Mouse (Mus musculus) embryonic facial prominence, embryonic 11.5 days (tissue): ENCODE data around the gene Mnt. TPM values are rescaled to one million over a fixed set of nuclear protein-coding genes. Genes with fewer than 3 reads are reported as not detected.

Experiments
- ATAC-seq: fragments of 200-750 bp; cut with Nextera tagmentation; replicated peaks from 2 replicates; pipeline ENCODE4 v1.8.0; 2017; ENCODE audit warnings: low read depth; ENCODE audit not compliant: insufficient number of reproducible peaks, low FRiP score, low TSS enrichment
- DNase-seq: peaks from one replicate; pipeline ENCODE4 v3.0.0-alpha.2; 2015; ENCODE audit warnings: low spot score
- H3K27ac ChIP-seq: fragments of 300-500 bp; sonication (generic); replicated peaks from 2 replicates; pipeline ENCODE4 v1.5.1; 2014; ENCODE audit warnings: mild to moderate bottlenecking, low read depth, low read length, control low read depth
- H3K27me3 ChIP-seq: fragments of 300-500 bp; sonication (generic); 2 replicates; pipeline ENCODE4 v1.6.1; 2014; ENCODE audit warnings: mild to moderate bottlenecking, low read length, moderate library complexity, mixed read lengths; ENCODE audit not compliant: control insufficient read depth, insufficient read depth
- H3K36me3 ChIP-seq: fragments of 300-500 bp; sonication (generic); replicated peaks from 2 replicates; pipeline ENCODE4 v1.6.1; 2014; ENCODE audit warnings: low read depth, mild to moderate bottlenecking, low read length, moderate library complexity, mixed read lengths; ENCODE audit not compliant: control insufficient read depth, insufficient read depth
- H3K4me1 ChIP-seq: fragments of 300-500 bp; sonication (generic); 2 replicates; pipeline ENCODE4 v1.6.1; 2014; ENCODE audit warnings: low read length, mixed read lengths; ENCODE audit not compliant: control insufficient read depth, insufficient read depth
- H3K4me2 ChIP-seq: fragments of 300-500 bp; sonication (generic); 2 replicates; pipeline ENCODE4 v1.6.1; 2014; ENCODE audit warnings: low read depth, mild to moderate bottlenecking, control low read depth, low read length, moderate library complexity
- H3K4me3 ChIP-seq: fragments of 300-500 bp; sonication (generic); 2 replicates; pipeline ENCODE4 v1.5.1; 2014; ENCODE audit warnings: low read depth, low read length, control low read depth
- H3K9ac ChIP-seq: fragments of 300-500 bp; sonication (generic); replicated peaks from 2 replicates; pipeline ENCODE4 v1.6.1; 2014; ENCODE audit warnings: mild to moderate bottlenecking, control low read depth, low read length
- H3K9me3 ChIP-seq: fragments of 300-500 bp; sonication (generic); replicated peaks from 2 replicates; pipeline ENCODE4 v1.6.1; 2016; ENCODE audit warnings: mild to moderate bottlenecking, low read length, inconsistent platforms, mixed read lengths; ENCODE audit not compliant: control insufficient read depth
- WGBS: fragments of 180-500 bp; shearing (Covaris S2); extraction: QIAGEN DNeasy Blood & Tissue Kit; methylation state at CpG from one replicate; pipeline ENCODE4 v1.1.7; 2014; 5-methylcytosine and 5-hydroxymethylcytosine counted together
- polyA plus RNA-seq: library from polyadenylated mRNA; unstranded; fragments of >200 nt; fragmentation: Nextera tagmentation; extraction: Ambion mirVana; gene quantifications from 2 replicates; pipeline ENCODE4 v1.2.1, GENCODE M21; 2014

Gene Mnt
- polyA plus RNA-seq, 1 experiment from 2014 or later = 3.0 TPM

DNA sequence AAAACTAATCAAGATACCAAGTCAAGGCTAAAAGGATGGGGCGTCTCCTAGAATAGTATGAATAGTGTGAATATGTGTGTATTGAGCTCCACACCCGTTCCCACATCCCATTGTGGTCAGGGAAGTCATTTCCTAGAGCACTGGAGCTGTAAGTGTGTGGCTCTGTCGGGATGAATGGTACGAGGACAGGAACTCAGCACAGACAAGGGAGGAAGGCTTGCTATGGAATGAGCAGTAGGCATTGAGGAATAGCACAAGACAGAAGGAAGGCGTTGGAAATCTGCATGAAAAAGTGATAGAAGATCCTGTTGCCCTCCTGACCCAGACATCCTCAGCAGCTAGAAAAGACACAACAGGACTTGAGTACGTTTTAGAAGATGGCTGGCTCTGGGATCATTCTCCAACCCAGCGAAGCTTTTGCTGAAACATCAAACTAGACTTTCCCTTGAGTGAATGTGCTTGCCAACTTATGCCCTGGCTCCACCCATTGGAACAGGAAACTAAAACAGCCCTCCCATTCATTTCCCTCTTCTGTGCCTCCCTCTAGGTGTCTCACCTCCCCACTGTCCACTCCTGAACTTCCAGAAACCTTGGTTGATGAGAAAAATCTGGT is 2.8 kb upstream of the Mnt start:
- no peak overlapping the region for H3K27ac ChIP-seq
- no peak overlapping the region for H3K4me3 ChIP-seq
- no peak overlapping the region for H3K4me2 ChIP-seq
- DNase-seq (no peak), ATAC-seq (no peak)
- no peaks in the 10 kb centered on the region for H3K9me3 ChIP-seq
- WGBS = 70% methylated on average over 7 of the region's 7 CpGs
- no peaks in the 10 kb centered on the region; the same call in 1 of the 2 replicates for H3K4me1 ChIP-seq
- H3K27me3 ChIP-seq = no peaks in the 10 kb centered on the region
- H3K36me3 ChIP-seq = no peaks in the 10 kb centered on the region
- no peak overlapping the region for H3K9ac ChIP-seq

GRCm38 (mm10) chr11:74828404-74828931 is 2.3 kb upstream of the Mnt start:
- Histone ChIP-seq H3K4me1 (no peaks in the 10 kb centered on the region; the same call in 1 of the 2 replicates), H3K27ac (no peak overlapping the region), H3K4me2 (no peak overlapping the region), H3K36me3 (no peaks in the 10 kb centered on the region), H3K9me3 (no peaks in the 10 kb centered on the region), H3K9ac (no peak overlapping the region), H3K27me3 (no peaks in the 10 kb centered on the region), H3K4me3 (no peak overlapping the region)
- no peak for ATAC-seq
- WGBS = 26% methylated on average over 2 of the region's 2 CpGs
- DNase-seq = no peak

- H3K4me1 ChIP-seq = no peaks in the 10 kb centered on the region; the same call in 1 of the 2 replicates
- peak overlapping the region; percentile 81 for H3K4me2 ChIP-seq
- H3K27ac ChIP-seq = no peak overlapping the region
- 13% methylated on average over 11 of the region's 11 CpGs for WGBS
- H3K9me3 ChIP-seq = no peaks in the 10 kb centered on the region
- H3K27me3 ChIP-seq = no peaks in the 10 kb centered on the region
- peak overlapping the region; percentile 90; the same call in 1 of the 2 replicates for H3K4me3 ChIP-seq
- ATAC-seq = no peak
- DNase-seq = no peak
- H3K9ac ChIP-seq = no peak overlapping the region
- H3K36me3 ChIP-seq = no peaks in the 10 kb centered on the region
These were observed 1.7 kb upstream of the Mnt start for GRCm38 (mm10) chr11:74828965-74829550.

DNA sequence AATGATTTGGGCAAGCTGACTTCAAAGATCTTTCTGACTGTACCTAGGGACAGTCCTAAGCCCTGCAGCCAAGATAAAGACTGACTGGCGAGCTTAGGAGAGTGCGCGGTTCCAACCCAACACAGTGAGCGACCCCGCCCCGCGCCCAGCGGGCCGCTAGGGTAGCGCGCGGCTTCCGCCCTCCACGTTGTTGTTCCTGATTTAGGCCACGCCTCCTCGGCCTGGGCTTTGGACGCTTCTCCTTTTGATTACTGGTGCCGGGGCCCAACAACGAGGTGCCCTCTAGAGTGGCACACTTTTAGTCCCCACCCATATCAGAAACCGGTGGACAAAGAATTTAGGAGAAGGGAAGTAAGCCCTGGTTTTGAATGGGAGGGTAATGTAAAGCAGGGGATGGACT is 908 bp upstream of the Mnt start:
- peak; percentile 88 for DNase-seq
- H3K4me3 ChIP-seq = peak overlapping the region; percentile 90
- under 1% methylated on average over 20 of the region's 20 CpGs for WGBS
- peak overlapping the region; percentile 35; the same call in 1 of the 2 replicates for H3K9ac ChIP-seq
- no peaks in the 10 kb centered on the region for H3K36me3 ChIP-seq
- H3K27me3 ChIP-seq = no peaks in the 10 kb centered on the region
- ATAC-seq = peak; percentile 34
- H3K4me2 ChIP-seq = peak overlapping the region; percentile 81
- no peaks in the 10 kb centered on the region for H3K9me3 ChIP-seq
- H3K27ac ChIP-seq = 0 out of 2 replicates have a peak overlapping the region, but pooled peaks have one; percentile 63
- no peaks in the 10 kb centered on the region; the same call in 1 of the 2 replicates for H3K4me1 ChIP-seq

GRCm38 (mm10) chr11:74831191-74831605 is 478 bp downstream of the Mnt start:
- Histone ChIP-seq H3K4me2 (peak overlapping the region; percentile 66), H3K9ac (peak overlapping the region; percentile 82), H3K4me3 (peak overlapping the region; percentile 90), H3K4me1 (no peaks in the 10 kb centered on the region; the same call in 1 of the 2 replicates), H3K9me3 (no peaks in the 10 kb centered on the region), H3K27ac (peak overlapping the region; percentile 57), H3K27me3 (no peaks in the 10 kb centered on the region), H3K36me3 (no peaks in the 10 kb centered on the region)
- WGBS = under 1% methylated on average over 35 of the region's 35 CpGs
- ATAC-seq (no peak), DNase-seq (peak; percentile 65)

DNA sequence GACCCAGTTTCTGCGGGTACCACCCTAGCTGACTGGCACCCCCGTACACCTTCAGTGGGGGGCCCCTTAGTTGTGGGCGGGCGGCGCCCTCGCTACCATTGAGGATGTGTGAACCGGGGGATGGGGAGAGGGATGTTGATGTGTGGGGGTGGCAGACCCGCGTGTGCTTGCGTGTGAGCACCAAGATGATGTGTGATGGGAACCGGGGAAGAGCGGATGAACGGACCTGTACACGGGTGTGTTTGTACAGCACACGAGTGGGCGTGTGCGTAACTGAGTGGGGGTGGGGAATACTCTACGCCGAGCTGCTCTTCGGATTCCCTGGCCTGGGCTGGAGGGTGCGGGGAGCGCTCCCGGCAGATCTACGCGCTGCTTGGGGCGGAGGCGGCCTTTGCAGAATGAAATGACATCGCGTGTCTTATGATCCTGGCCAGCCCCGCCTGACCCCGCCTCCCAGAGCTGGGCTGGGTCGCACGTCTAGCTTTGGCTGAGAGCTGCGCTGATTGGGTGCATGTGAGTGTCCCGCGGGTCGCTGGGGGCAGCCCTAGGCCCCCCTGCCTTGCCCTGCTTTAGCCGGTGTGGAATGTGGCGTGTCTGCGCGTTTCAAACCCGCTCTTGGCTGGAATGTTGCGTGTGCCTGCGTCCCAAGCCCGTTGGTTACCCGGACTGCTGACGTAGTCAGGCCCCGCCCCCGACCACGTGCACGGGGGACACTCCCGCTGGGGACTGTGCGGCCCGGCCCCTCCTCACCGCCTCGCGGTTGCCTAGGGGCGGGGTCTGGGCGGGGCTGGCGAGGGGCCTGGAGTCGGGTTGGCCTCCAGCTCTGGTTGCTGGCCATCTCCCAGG is 1.1 kb downstream of the Mnt start:
- H3K4me3 ChIP-seq = peak overlapping the region; percentile 90
- peak; percentile 99 for DNase-seq
- peak overlapping the region; percentile 82 for H3K9ac ChIP-seq
- H3K4me2 ChIP-seq = peak overlapping the region; percentile 66
- no peaks in the 10 kb centered on the region; the same call in 1 of the 2 replicates for H3K36me3 ChIP-seq
- no peaks in the 10 kb centered on the region; the same call in 1 of the 2 replicates for H3K4me1 ChIP-seq
- ATAC-seq = peak; percentile 85
- under 1% methylated on average over 60 of the region's 61 CpGs for WGBS
- H3K27ac ChIP-seq = peak overlapping the region; percentile 57
- no peaks in the 10 kb centered on the region for H3K9me3 ChIP-seq
- H3K27me3 ChIP-seq = no peaks in the 10 kb centered on the region

DNA sequence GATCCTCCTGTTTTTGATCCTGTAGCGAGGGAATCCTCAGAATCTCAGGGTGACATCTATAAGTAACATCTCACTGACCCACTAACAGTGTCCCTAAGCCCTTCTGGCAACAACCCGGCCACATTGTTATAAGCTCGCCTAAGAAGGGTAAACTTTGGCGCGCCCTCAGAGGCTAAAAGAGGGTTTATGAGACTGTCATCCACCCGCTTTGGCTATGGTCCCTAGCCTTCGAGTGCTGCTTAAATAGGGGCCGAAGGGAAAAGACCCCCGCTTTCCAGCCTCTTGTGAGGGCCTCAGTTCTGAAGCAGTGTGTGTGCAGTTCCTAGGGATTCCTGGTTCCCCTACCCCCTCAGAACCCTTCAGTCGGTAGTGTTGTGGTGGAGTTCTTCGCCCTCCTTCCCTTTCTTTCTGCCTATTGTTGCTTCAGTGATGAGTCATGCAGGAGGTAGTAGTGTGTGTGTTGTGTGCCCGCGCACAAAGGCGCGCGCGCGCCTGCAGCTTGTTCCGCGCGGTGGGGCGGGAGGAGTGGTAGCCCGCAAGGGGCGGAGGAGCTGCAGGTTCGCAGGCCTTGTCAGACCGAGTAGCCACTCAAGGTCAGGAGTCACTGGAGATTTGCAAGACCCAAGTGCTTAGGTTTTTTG is 1.9 kb downstream of the Mnt start:
- H3K4me1 ChIP-seq = peaks cover 3% of the 10 kb centered on the region

More for the DNA sequence above, 1.9 kb downstream of the Mnt start:
- Histone ChIP-seq H3K4me2 (peak overlapping the region; percentile 66), H3K36me3 (no peaks in the 10 kb centered on the region; the same call in 1 of the 2 replicates), H3K27ac (peak overlapping the region; percentile 44), H3K9ac (peak overlapping the region; percentile 43), H3K4me3 (peak overlapping the region; percentile 90), H3K9me3 (no peaks in the 10 kb centered on the region), H3K27me3 (no peaks in the 10 kb centered on the region)
- no peak for ATAC-seq
- peak; percentile 65 for DNase-seq
- 1% methylated on average over 26 of the region's 26 CpGs for WGBS
